Mouse (Mus musculus): ENCODE results near the gene Crtac1. TPM values are rescaled to one million over a fixed set of nuclear protein-coding genes. Genes with fewer than 3 reads are reported as not detected.

The Crtac1 gene
- polyA plus RNA-seq (2014; fragmentation: Nextera tagmentation; extraction: Ambion mirVana) = 3.2 and 4.0 TPM in 2 replicates

- DNase-seq (ENCODE audit: low spot score) (peak; percentile 94), ATAC-seq (replicated peaks; ENCODE audit: low FRiP score) (peak; percentile 94)
- WGBS = under 1% methylated on average over 71 of the region's 88 CpGs
- peaks cover 38% of the 10 kb centered on the region for H3K27me3 ChIP-seq (ENCODE audit: control insufficient read depth, insufficient read depth, low read length)
- H3K9ac ChIP-seq (ENCODE audit: low read length) = peak within 1 kb of the TSS; percentile 73
- 0 out of 2 replicates have a peak within 1 kb of the TSS, but pooled peaks have one; percentile 41 for H3K27ac ChIP-seq (ENCODE audit: low read depth, low read length)
- peak within 1 kb of the TSS; percentile 83 for H3K4me2 ChIP-seq (ENCODE audit: low read depth, low read length, severe bottlenecking)
- no peaks in the 10 kb centered on the region for H3K9me3 ChIP-seq (ENCODE audit: control insufficient read depth, low read length)
- H3K36me3 ChIP-seq (ENCODE audit: control insufficient read depth, insufficient read depth, low read length) = no peaks in the 10 kb centered on the region
- peaks cover 7% of the 10 kb centered on the region for H3K4me1 ChIP-seq (replicated peaks; ENCODE audit: control insufficient read depth, insufficient read depth, low read length)
- peak within 1 kb of the TSS; percentile 65 for H3K4me3 ChIP-seq (ENCODE audit: low read depth, low read length)
Observed at GRCm38 (mm10) chr19:42431485-42432190, at the start of gene Crtac1. TSS of gene Crtac1 (minus strand) at chr19:42431783.

GRCm38 (mm10) chr19:42478303-42478702 is 46.7 kb upstream of the Crtac1 start:
- Histone ChIP-seq H3K27me3 (ENCODE audit: control insufficient read depth, insufficient read depth, low read length) (no peaks in the 10 kb centered on the region), H3K4me3 (ENCODE audit: low read depth, low read length) (no peak overlapping the region), H3K4me1 (replicated peaks; ENCODE audit: control insufficient read depth, insufficient read depth, low read length) (no peaks in the 10 kb centered on the region), H3K9me3 (ENCODE audit: control insufficient read depth, low read length) (no peaks in the 10 kb centered on the region), H3K36me3 (ENCODE audit: control insufficient read depth, insufficient read depth, low read length) (no peaks in the 10 kb centered on the region), H3K4me2 (ENCODE audit: low read depth, low read length, severe bottlenecking) (no peak overlapping the region), H3K27ac (ENCODE audit: low read depth, low read length) (no peak overlapping the region), H3K9ac (ENCODE audit: low read length) (no peak overlapping the region)
- WGBS = 52% methylated on average over 12 of the region's 12 CpGs
- ATAC-seq (replicated peaks; ENCODE audit: low FRiP score) = no peak
- DNase-seq (ENCODE audit: low spot score) = no peak

- 81% methylated on average over 5 of the region's 5 CpGs for WGBS
- no peaks in the 10 kb centered on the region for H3K4me1 ChIP-seq (replicated peaks; ENCODE audit: control insufficient read depth, insufficient read depth, low read length)
- no peaks in the 10 kb centered on the region for H3K36me3 ChIP-seq (ENCODE audit: control insufficient read depth, insufficient read depth, low read length)
- H3K4me3 ChIP-seq (ENCODE audit: low read depth, low read length) = no peak overlapping the region
- H3K27ac ChIP-seq (ENCODE audit: low read depth, low read length) = no peak overlapping the region
- H3K9ac ChIP-seq (ENCODE audit: low read length) = no peak overlapping the region
- DNase-seq (ENCODE audit: low spot score) (no peak), ATAC-seq (replicated peaks; ENCODE audit: low FRiP score) (no peak)
- H3K4me2 ChIP-seq (ENCODE audit: low read depth, low read length, severe bottlenecking) = no peak overlapping the region
- H3K9me3 ChIP-seq (ENCODE audit: control insufficient read depth, low read length) = no peaks in the 10 kb centered on the region
- no peaks in the 10 kb centered on the region for H3K27me3 ChIP-seq (ENCODE audit: control insufficient read depth, insufficient read depth, low read length)
Observed at GRCm38 (mm10) chr19:42477769-42478168, 46.2 kb upstream of the Crtac1 start.

GRCm38 (mm10) chr19:42472831-42473230 is 41.2 kb upstream of the Crtac1 start:
- ATAC-seq (replicated peaks; ENCODE audit: low FRiP score) = no peak
- Histone ChIP-seq H3K36me3 (ENCODE audit: control insufficient read depth, insufficient read depth, low read length) (no peaks in the 10 kb centered on the region), H3K9ac (ENCODE audit: low read length) (no peak overlapping the region), H3K4me3 (ENCODE audit: low read depth, low read length) (no peak overlapping the region), H3K27ac (ENCODE audit: low read depth, low read length) (no peak overlapping the region), H3K9me3 (ENCODE audit: control insufficient read depth, low read length) (no peaks in the 10 kb centered on the region), H3K4me2 (ENCODE audit: low read depth, low read length, severe bottlenecking) (no peak overlapping the region), H3K27me3 (ENCODE audit: control insufficient read depth, insufficient read depth, low read length) (no peaks in the 10 kb centered on the region), H3K4me1 (replicated peaks; ENCODE audit: control insufficient read depth, insufficient read depth, low read length) (no peaks in the 10 kb centered on the region)
- DNase-seq (ENCODE audit: low spot score) = no peak
- WGBS = 28% methylated on average over 11 of the region's 11 CpGs

GRCm38 (mm10) chr19:42471571-42471970 is 40.0 kb upstream of the Crtac1 start:
- ATAC-seq (replicated peaks; ENCODE audit: low FRiP score) = no peak
- no peaks in the 10 kb centered on the region for H3K36me3 ChIP-seq (ENCODE audit: control insufficient read depth, insufficient read depth, low read length)
- H3K27me3 ChIP-seq (ENCODE audit: control insufficient read depth, insufficient read depth, low read length) = no peaks in the 10 kb centered on the region
- no peak for DNase-seq (ENCODE audit: low spot score)
- no peaks in the 10 kb centered on the region for H3K9me3 ChIP-seq (ENCODE audit: control insufficient read depth, low read length)
- H3K4me1 ChIP-seq (replicated peaks; ENCODE audit: control insufficient read depth, insufficient read depth, low read length) = no peaks in the 10 kb centered on the region
- H3K9ac ChIP-seq (ENCODE audit: low read length) = no peak overlapping the region
- no peak overlapping the region for H3K4me3 ChIP-seq (ENCODE audit: low read depth, low read length)
- WGBS = 77% methylated on average over 4 of the region's 4 CpGs
- H3K4me2 ChIP-seq (ENCODE audit: low read depth, low read length, severe bottlenecking) = no peak overlapping the region
- H3K27ac ChIP-seq (ENCODE audit: low read depth, low read length) = no peak overlapping the region

- WGBS = 58% methylated on average over 6 of the region's 6 CpGs
- H3K4me1 ChIP-seq (replicated peaks; ENCODE audit: control insufficient read depth, insufficient read depth, low read length) = no peaks in the 10 kb centered on the region
- H3K4me3 ChIP-seq (ENCODE audit: low read depth, low read length) = no peak overlapping the region
- no peak overlapping the region for H3K9ac ChIP-seq (ENCODE audit: low read length)
- no peak overlapping the region for H3K4me2 ChIP-seq (ENCODE audit: low read depth, low read length, severe bottlenecking)
- H3K9me3 ChIP-seq (ENCODE audit: control insufficient read depth, low read length) = no peaks in the 10 kb centered on the region
- DNase-seq (ENCODE audit: low spot score) (no peak), ATAC-seq (replicated peaks; ENCODE audit: low FRiP score) (no peak)
- H3K27ac ChIP-seq (ENCODE audit: low read depth, low read length) = no peak overlapping the region
- no peaks in the 10 kb centered on the region for H3K36me3 ChIP-seq (ENCODE audit: control insufficient read depth, insufficient read depth, low read length)
- no peaks in the 10 kb centered on the region for H3K27me3 ChIP-seq (ENCODE audit: control insufficient read depth, insufficient read depth, low read length)
Observed at GRCm38 (mm10) chr19:42461851-42462250, 30.3 kb upstream of the Crtac1 start.

- DNase-seq (ENCODE audit: low spot score) = no peak
- no peak overlapping the region for H3K4me2 ChIP-seq (ENCODE audit: low read depth, low read length, severe bottlenecking)
- no peak for ATAC-seq (replicated peaks; ENCODE audit: low FRiP score)
- H3K4me3 ChIP-seq (ENCODE audit: low read depth, low read length) = no peak overlapping the region
- no peaks in the 10 kb centered on the region for H3K27me3 ChIP-seq (ENCODE audit: control insufficient read depth, insufficient read depth, low read length)
- WGBS = 43% methylated on average over 9 of the region's 9 CpGs
- no peaks in the 10 kb centered on the region for H3K9me3 ChIP-seq (ENCODE audit: control insufficient read depth, low read length)
- no peaks in the 10 kb centered on the region for H3K36me3 ChIP-seq (ENCODE audit: control insufficient read depth, insufficient read depth, low read length)
- no peak overlapping the region for H3K27ac ChIP-seq (ENCODE audit: low read depth, low read length)
- H3K4me1 ChIP-seq (replicated peaks; ENCODE audit: control insufficient read depth, insufficient read depth, low read length) = no peaks in the 10 kb centered on the region
- no peak overlapping the region for H3K9ac ChIP-seq (ENCODE audit: low read length)
Observed at GRCm38 (mm10) chr19:42461353-42461752, 29.8 kb upstream of the Crtac1 start.

- Histone ChIP-seq H3K4me1 (replicated peaks; ENCODE audit: control insufficient read depth, insufficient read depth, low read length) (no peaks in the 10 kb centered on the region), H3K4me3 (ENCODE audit: low read depth, low read length) (no peak overlapping the region), H3K27me3 (ENCODE audit: control insufficient read depth, insufficient read depth, low read length) (no peaks in the 10 kb centered on the region), H3K9me3 (ENCODE audit: control insufficient read depth, low read length) (no peaks in the 10 kb centered on the region), H3K9ac (ENCODE audit: low read length) (no peak overlapping the region), H3K27ac (ENCODE audit: low read depth, low read length) (no peak overlapping the region), H3K4me2 (ENCODE audit: low read depth, low read length, severe bottlenecking) (no peak overlapping the region), H3K36me3 (ENCODE audit: control insufficient read depth, insufficient read depth, low read length) (no peaks in the 10 kb centered on the region)
- no peak for DNase-seq (ENCODE audit: low spot score)
- WGBS = 88% methylated on average over 8 of the region's 8 CpGs
- no peak for ATAC-seq (replicated peaks; ENCODE audit: low FRiP score)
Observed at GRCm38 (mm10) chr19:42459512-42459911, 27.9 kb upstream of the Crtac1 start.
